8 mouse cellular contexts compared by ENCODE assay signal in genomic region chr9:113441770-113442411, GRCm38 (mm10).
A peak's percentile ranks its signal among the peaks of the same experiment; 100 is the strongest.
DNase-seq lines count a peak whose midpoint lies in the region; ATAC-seq and TF ChIP-seq lines count a peak whose summit lies in the region.

No protein-coding gene starts in this region.

- H3K9me3 ChIP-seq in hindbrain, embryonic 10.5 days: no peaks in the 10 kb centered on the region
- no peaks in the 10 kb centered on the region for H3K9me3 ChIP-seq in lung, embryonic 14.5 days (ENCODE audit: low read depth, low read length)

- H3K4me3 ChIP-seq in hindbrain, embryonic 10.5 days: peak overlapping the region; percentile 47
- H3K4me3 ChIP-seq in lung, embryonic 14.5 days (ENCODE audit: low read depth, low read length): peak overlapping the region; percentile 32

- 8% methylated on average over 21 of the region's 21 CpGs for WGBS in hindbrain, embryonic 10.5 days
- 5% methylated on average over 21 of the region's 21 CpGs for WGBS in lung, embryonic 14.5 days

- peak; percentile 78 for DNase-seq in MN1 (ENCODE audit: low spot score)
- DNase-seq in cerebellum, adult 18-20 months: peak; percentile 87 to 92
- peak; percentile 82 for DNase-seq in forelimb bud, embryonic 11.5 days (ENCODE audit: low read depth, low spot score)
- peak; percentile 87 for DNase-seq in hindbrain, embryonic 10.5 days (ENCODE audit: low spot score)
- peak; percentile 42 for DNase-seq in layer of hippocampus, adult 9-10 months (ENCODE audit: low spot score)
- peak; percentile 93 for DNase-seq in lung, embryonic 14.5 days
- peak; percentile 29 for DNase-seq in ovary, postnatal 10 days (ENCODE audit: low spot score)
- DNase-seq in urinary bladder, adult 2 months (ENCODE audit: low spot score): peak; percentile 45

- no peak overlapping the region for H3K9ac ChIP-seq in lung, embryonic 14.5 days

- no peaks in the 10 kb centered on the region for H3K27me3 ChIP-seq in hindbrain, embryonic 10.5 days (ENCODE audit: insufficient read depth, poor library complexity, severe bottlenecking)
- H3K27me3 ChIP-seq in lung, embryonic 14.5 days (ENCODE audit: insufficient read depth, low read length): no peaks in the 10 kb centered on the region

- H3K4me1 ChIP-seq in hindbrain, embryonic 10.5 days (replicated peaks): no peaks in the 10 kb centered on the region
- H3K4me1 ChIP-seq in lung, embryonic 14.5 days (ENCODE audit: insufficient read depth): no peaks in the 10 kb centered on the region

- H3K27ac ChIP-seq in hindbrain, embryonic 10.5 days: 0 out of 2 replicates have a peak overlapping the region, but pooled peaks have one; percentile 29
- H3K27ac ChIP-seq in lung, embryonic 14.5 days (ENCODE audit: low read depth): no peak overlapping the region

- H3K4me2 ChIP-seq in lung, embryonic 14.5 days: peak overlapping the region; percentile 61

- peak; percentile 93 for TF ChIP-seq CTCF in lung, embryonic 14.5 days (IDR thresholded peaks at IDR 0.05; ENCODE audit: low read depth)

- no peaks in the 10 kb centered on the region for H3K36me3 ChIP-seq in hindbrain, embryonic 10.5 days
- H3K36me3 ChIP-seq in lung, embryonic 14.5 days (ENCODE audit: insufficient read depth): no peaks in the 10 kb centered on the region

- ATAC-seq in lung, embryonic 14.5 days (ENCODE audit: insufficient read depth): peak; percentile 86

Comparison
In these comparisons a context has a peak if more than half of its experiments do, and no peak if none do; other contexts are left out.
1. DNase-seq: peak in every context shown above with its lines; median percentile 93 in lung, embryonic 14.5 days; 90 in cerebellum, adult 18-20 months; 87 in hindbrain, embryonic 10.5 days; 82 in forelimb bud, embryonic 11.5 days; 78 in MN1; 45 in urinary bladder, adult 2 months; 42 in layer of hippocampus, adult 9-10 months; 29 in ovary, postnatal 10 days.